Mouse (Mus musculus) hindbrain, embryonic 15.5 days (tissue): Measurements from ENCODE around the gene Cdhr2. TPM values are rescaled to one million over a fixed set of nuclear protein-coding genes. Genes with fewer than 3 reads are reported as not detected.

ENCODE experiments used
- ATAC-seq: fragments of 200-750 bp; cut with Nextera tagmentation; 2 replicates; pipeline ENCODE4 v1.8.0; 2017; ENCODE audit warnings: low read depth, moderate number of reproducible peaks, moderate TSS enrichment; ENCODE audit not compliant: low FRiP score
- H3K27ac ChIP-seq: fragments of 300-500 bp; sonication (generic); replicated peaks from 2 replicates; pipeline ENCODE4 v1.5.1; 2015; ENCODE audit warnings: mild to moderate bottlenecking, inconsistent platforms
- H3K27me3 ChIP-seq: fragments of 300-500 bp; sonication (generic); 2 replicates; pipeline ENCODE4 v1.6.1; 2015; ENCODE audit warnings: control low read depth, inconsistent platforms
- H3K36me3 ChIP-seq: fragments of 300-500 bp; sonication (generic); 2 replicates; pipeline ENCODE4 v1.6.1; 2015; ENCODE audit warnings: control low read depth, inconsistent platforms
- H3K4me1 ChIP-seq: fragments of 300-500 bp; sonication (generic); replicated peaks from 2 replicates; pipeline ENCODE4 v1.6.1; 2015; ENCODE audit warnings: control low read depth, inconsistent platforms
- H3K4me2 ChIP-seq: fragments of 300-500 bp; sonication (generic); 2 replicates; pipeline ENCODE4 v1.6.1; 2015; ENCODE audit warnings: moderate library complexity, mild to moderate bottlenecking, inconsistent platforms
- H3K4me3 ChIP-seq: fragments of 300-500 bp; sonication (generic); 2 replicates; pipeline ENCODE4 v1.5.1; 2015; ENCODE audit warnings: mild to moderate bottlenecking, inconsistent platforms
- H3K9ac ChIP-seq: fragments of 300-500 bp; sonication (generic); 2 replicates; pipeline ENCODE4 v1.6.1; 2015; ENCODE audit warnings: inconsistent platforms
- H3K9me3 ChIP-seq: fragments of 300-500 bp; sonication (generic); 2 replicates; pipeline ENCODE4 v1.6.1; 2016; ENCODE audit warnings: control low read depth, inconsistent platforms
- WGBS: fragments of 180-500 bp; shearing (Covaris S2); methylation state at CpG from one replicate; pipeline ENCODE4 v1.1.7; 2015; 5-methylcytosine and 5-hydroxymethylcytosine counted together
- polyA plus RNA-seq: library from polyadenylated mRNA; unstranded; fragments of >200 nt; fragmentation: Nextera tagmentation; extraction: Ambion mirVana; gene quantifications from 2 replicates; pipeline ENCODE4 v1.2.1, GENCODE M21; 2015

Gene Cdhr2
- polyA plus RNA-seq, 1 experiment from 2014 or later: 0.26 TPM

DNA sequence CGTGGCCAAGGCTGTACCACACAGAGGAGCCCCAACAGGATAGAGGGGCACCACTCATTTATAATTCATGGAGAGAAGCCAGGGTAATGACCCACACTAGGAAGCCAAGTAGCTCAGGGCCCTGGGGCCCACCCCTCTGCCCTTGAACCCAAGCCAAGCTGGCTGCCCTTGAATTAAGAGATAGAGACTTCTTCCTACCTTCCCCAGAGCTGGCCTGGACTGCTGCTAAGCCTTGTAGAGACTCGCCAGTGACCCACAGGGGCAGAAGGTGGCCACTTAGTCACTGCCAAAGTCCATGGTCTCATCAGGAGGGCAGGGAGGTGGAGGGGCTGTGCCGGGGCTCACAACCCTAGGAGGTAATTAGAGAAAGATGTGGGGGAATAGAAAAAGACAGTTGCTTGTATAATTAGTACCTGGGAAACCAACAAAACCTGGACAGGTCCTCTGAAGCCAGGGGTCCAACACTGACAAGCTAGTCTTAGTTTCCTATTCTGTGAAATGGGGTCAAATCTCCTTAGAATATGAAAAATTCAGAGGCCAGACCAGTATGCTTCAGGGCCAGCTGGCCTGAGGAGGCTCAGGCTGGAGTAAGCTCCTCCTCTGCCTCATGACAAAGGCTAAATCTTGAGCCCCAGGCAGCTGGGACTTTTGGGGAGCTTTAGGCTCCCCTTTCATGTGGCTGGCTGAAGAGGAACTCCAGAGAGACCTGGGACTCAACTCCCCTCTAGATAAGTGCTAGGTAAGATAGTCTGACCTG is 16.9 kb upstream of the Cdhr2 start:
- Histone ChIP-seq H3K4me1 (peaks cover 40% of the 10 kb centered on the region), H3K27ac (no peak overlapping the region), H3K9me3 (no peaks in the 10 kb centered on the region), H3K36me3 (peaks cover 48% of the 10 kb centered on the region), H3K27me3 (no peaks in the 10 kb centered on the region), H3K4me2 (peak overlapping the region; percentile 70), H3K9ac (no peak overlapping the region), H3K4me3 (peak overlapping the region; percentile 85; the same call in 1 of the 2 replicates)
- 61% methylated on average over 3 of the region's 3 CpGs for WGBS
- ATAC-seq: no peak

DNA sequence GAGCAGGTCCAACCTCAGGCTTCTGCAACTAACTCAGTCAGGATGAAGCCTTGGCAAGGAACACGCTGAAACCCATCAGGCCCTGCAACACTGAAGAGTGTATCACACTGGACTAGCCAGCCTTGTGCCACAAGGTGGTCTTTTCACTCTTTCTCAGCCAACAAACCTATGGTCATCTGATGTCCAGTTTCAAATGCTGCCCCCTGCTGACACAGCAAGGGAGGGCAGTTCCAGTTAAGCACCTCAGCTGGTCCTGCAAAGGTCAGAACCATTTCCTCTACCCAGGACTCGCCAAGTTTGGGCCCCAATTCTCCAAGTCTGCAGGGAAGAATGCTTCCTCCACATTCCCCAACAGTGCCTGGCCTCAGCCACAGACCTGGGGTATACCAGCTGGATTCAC is 16.1 kb upstream of the Cdhr2 start:
- peak overlapping the region; percentile 85 for H3K4me3 ChIP-seq
- no peak overlapping the region for H3K27ac ChIP-seq
- peaks cover 41% of the 10 kb centered on the region for H3K4me1 ChIP-seq
- H3K9me3 ChIP-seq: no peaks in the 10 kb centered on the region
- peaks cover 42% of the 10 kb centered on the region for H3K36me3 ChIP-seq
- ATAC-seq: no peak
- H3K27me3 ChIP-seq: no peaks in the 10 kb centered on the region
- peak overlapping the region; percentile 70 for H3K4me2 ChIP-seq
- peak overlapping the region; percentile 97; the same call in 1 of the 2 replicates for H3K9ac ChIP-seq
- 32% methylated on average over 2 of the region's 2 CpGs for WGBS

DNA sequence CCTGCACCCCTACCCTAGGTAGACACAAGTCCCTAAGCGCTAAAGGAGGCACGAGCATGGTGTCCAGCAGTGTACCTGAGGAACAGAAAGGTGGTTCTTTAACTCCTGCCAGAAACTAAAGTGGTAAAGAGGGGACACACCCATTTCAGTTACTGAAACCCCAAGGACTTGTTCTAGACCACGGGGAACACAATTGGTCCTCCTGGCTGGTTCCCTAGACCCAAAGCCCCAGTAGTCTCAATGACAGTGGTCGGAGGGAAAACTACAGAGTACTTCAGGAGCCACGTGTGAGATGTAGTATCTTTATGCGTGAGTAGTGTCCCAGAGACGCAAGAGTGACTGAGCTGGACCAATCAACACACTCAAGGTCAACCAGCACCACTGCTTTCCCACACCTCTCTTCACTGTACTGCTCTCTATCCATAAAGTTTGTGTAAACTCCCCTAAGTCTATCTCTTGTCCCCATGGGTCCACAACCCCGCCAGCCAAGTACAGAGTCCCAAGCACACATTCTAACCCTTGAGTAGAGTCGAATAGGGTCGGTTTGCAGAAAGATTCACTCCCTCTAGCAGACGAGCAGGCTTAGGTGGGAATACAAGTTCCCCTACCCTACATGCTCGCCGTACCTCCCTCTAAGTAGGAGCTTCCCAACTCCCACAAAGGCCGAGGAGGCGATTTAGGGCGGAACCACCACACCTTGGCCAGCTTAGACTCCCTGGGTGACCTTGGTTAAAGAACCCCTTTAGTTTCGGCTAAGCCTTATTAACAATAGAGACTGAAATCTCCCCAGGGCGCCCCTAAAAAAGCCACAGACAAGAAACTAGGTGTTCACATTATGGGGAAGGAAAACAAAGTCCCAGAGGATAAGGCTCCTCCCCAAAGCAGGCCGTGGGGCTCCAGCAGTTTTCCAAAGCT is 14.9 kb upstream of the Cdhr2 start:
- no peaks in the 10 kb centered on the region for H3K9me3 ChIP-seq
- H3K4me3 ChIP-seq: peak overlapping the region; percentile 85
- ATAC-seq: no peak
- H3K9ac ChIP-seq: peak overlapping the region; percentile 97
- H3K36me3 ChIP-seq: peaks cover 30% of the 10 kb centered on the region
- peaks cover 53% of the 10 kb centered on the region for H3K4me1 ChIP-seq
- peak overlapping the region; percentile 70 for H3K4me2 ChIP-seq
- WGBS: 8% methylated on average over 19 of the region's 19 CpGs
- H3K27me3 ChIP-seq: no peaks in the 10 kb centered on the region
- peak overlapping the region; percentile 99 for H3K27ac ChIP-seq

DNA sequence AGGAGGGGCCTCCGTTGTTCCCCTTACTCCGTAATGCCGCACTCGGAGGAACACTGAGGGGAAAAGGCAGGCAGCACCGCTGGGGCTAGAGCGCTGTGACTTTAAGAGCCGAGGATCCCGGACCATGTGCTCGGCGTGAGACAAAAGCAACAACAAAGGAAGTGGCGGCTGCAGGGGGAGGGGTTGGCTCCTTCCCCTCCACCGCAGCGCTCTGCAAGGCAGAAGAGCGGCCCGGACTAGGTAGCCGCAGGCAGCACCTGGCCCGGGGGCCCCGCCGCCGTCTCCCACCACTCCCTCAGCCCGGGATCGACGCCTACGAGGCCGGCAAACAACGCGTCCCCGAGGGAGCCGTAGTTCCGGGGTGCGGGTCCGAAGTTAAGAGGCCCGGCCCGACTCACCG is 14.2 kb upstream of the Cdhr2 start:
- H3K27me3 ChIP-seq: no peaks in the 10 kb centered on the region
- peak overlapping the region; percentile 70 for H3K4me2 ChIP-seq
- H3K9ac ChIP-seq: peak overlapping the region; percentile 97
- peak overlapping the region; percentile 99 for H3K27ac ChIP-seq
- ATAC-seq: peak; percentile 50
- H3K9me3 ChIP-seq: no peaks in the 10 kb centered on the region
- under 1% methylated on average over 35 of the region's 35 CpGs for WGBS
- H3K4me1 ChIP-seq: peaks cover 60% of the 10 kb centered on the region
- peaks cover 23% of the 10 kb centered on the region for H3K36me3 ChIP-seq
- H3K4me3 ChIP-seq: peak overlapping the region; percentile 85

DNA sequence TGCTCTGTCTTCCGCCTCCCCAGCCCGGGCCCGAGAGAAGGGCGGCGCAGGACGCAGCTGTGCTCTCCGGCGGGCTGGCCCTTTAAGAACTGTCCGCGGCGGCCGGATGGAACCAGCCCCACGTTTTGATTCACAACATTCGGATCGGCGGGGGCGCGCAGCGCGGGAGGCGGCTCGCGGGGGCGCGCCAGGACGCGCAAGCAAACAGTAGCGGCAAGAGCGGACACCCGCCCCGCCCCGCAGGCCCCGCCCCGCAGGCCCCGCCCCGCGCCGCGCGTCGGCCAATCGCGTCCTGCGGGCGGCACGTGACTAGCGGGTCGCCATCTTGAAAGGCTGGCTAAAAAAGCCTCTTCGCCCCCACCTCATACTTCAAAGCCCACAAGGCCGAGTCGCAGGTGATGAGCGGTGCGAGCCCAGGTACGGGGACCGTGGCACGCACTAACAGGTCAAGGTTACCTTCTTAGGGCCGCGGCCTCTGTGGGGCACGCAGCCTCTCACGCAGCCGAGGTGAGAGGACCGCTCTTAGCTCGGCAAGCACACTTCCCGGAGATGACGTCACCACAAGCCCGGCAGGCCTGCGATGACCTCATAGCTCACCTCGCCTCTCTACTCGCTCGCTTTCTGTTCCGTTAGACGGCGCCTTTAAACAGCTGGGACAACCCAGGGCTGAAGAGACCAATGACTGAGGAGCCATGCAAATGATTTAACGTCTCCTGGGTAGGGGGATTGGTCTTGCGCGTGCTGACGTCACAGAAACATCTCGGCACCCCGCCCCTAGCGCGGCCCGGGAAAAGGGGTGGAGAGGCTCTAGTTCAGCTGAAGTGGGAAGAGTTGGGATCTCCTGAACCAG is 13.5 kb upstream of the Cdhr2 start:
- Histone ChIP-seq H3K4me3 (peak overlapping the region; percentile 85), H3K36me3 (peaks cover 16% of the 10 kb centered on the region), H3K4me2 (peak overlapping the region; percentile 70), H3K27me3 (no peaks in the 10 kb centered on the region), H3K9me3 (no peaks in the 10 kb centered on the region), H3K4me1 (peaks cover 67% of the 10 kb centered on the region), H3K9ac (peak overlapping the region; percentile 97), H3K27ac (peak overlapping the region; percentile 99)
- WGBS: under 1% methylated on average over 79 of the region's 82 CpGs
- ATAC-seq: peak; percentile 90

DNA sequence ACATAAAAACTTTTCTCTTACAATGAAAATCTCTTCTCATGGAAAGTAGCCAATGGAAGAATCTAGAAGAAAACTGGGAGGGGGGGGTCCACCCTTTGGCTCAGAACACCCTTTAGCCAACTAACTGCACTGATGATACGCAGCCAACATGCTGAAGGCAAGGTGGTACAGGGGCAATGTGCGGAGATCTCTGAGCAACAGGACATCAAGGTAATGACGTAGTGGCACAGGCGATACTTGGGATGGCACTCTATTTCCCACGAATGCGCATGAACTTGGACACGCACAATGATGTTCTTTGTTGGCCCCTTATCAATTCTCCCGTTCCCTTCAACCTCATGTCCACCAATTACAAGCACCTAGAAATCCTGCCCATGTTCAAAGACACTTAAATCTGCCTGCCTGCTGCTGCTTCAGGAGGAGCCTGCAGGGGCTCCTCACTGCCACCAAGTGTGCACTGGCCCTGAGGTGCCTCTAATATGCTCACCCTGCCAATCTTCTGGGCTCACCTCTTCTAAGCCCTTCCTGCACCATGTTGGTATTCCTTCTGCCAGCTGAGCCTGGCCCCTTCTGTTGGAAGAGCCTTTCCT is 11.0 kb upstream of the Cdhr2 start:
- no peak overlapping the region for H3K9ac ChIP-seq
- H3K27me3 ChIP-seq: no peaks in the 10 kb centered on the region
- ATAC-seq: no peak
- H3K4me3 ChIP-seq: no peak overlapping the region
- H3K9me3 ChIP-seq: no peaks in the 10 kb centered on the region
- H3K36me3 ChIP-seq: no peaks in the 10 kb centered on the region
- H3K4me2 ChIP-seq: no peak overlapping the region
- WGBS: 93% methylated on average over 8 of the region's 8 CpGs
- peaks cover 59% of the 10 kb centered on the region for H3K4me1 ChIP-seq
- no peak overlapping the region for H3K27ac ChIP-seq

DNA sequence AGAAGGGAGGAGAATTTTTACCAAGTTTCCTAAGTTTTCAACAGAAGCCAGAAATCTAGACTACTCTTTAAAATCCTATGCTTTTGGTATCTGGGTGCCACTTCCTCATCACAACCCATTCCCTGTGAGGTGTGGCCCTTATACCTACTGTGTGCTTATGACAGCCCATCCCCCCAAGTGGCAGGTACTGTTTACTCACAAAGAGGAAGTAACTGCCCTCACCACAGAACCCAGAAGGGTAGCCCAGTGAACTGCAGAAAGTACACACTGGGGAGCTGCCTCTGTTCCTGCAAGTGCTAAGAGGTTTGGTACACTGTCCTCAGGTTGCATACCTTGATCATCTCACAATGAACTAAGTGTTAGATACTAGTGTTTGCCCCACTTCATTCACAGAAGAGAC is 9.5 kb upstream of the Cdhr2 start:
- Histone ChIP-seq H3K36me3 (no peaks in the 10 kb centered on the region), H3K4me2 (peak overlapping the region; percentile 82; the same call in 1 of the 2 replicates), H3K27ac (no peak overlapping the region), H3K27me3 (no peaks in the 10 kb centered on the region), H3K9me3 (no peaks in the 10 kb centered on the region), H3K4me3 (no peak overlapping the region), H3K4me1 (peaks cover 46% of the 10 kb centered on the region), H3K9ac (peak overlapping the region; percentile 98; the same call in 1 of the 2 replicates)
- no peak for ATAC-seq

DNA sequence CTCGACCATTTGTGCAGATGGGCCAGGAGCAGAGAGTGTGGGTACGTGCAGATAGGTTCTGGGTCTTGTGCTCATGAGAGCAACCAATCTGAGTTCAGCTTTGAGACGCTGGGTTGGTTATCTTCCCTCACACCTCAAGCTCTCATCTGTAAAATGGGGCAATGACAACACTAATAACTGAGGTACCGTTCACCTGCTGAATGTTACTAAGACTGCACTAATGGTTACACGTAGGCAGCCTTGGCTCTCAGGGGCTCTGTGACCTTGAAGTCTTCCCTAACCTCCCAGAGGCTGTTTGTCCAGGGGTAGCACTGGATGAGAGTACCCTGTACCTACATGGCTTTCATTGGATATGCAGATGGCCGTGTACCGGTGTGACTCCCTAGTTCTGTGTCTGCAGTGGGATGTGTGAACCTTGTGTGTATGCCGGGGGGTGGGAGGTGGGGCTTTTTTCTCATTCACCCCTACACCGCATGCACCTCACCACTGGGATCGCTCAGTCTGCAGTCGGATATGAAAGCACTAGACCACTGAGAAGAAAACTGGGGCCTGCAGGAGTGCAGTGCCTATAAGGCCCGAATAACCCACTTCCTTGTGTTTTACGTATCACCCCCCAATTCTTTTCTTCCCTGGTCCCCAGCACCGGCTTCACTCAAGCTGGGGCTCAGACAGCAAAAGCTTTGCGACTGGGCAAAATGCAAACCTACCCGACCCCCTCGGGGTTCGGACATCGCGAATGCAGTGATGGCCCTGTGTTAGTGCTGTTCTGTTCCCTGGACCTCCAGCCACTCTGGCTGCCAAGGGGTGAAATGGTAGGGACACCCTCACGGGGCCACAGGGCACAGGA is 8.3 kb upstream of the Cdhr2 start:
- Histone ChIP-seq H3K9ac (peak overlapping the region; percentile 98), H3K4me2 (peak overlapping the region; percentile 82), H3K4me1 (peaks cover 46% of the 10 kb centered on the region), H3K36me3 (no peaks in the 10 kb centered on the region), H3K9me3 (no peaks in the 10 kb centered on the region), H3K4me3 (peak overlapping the region; percentile 96), H3K27ac (peak overlapping the region; percentile 93), H3K27me3 (no peaks in the 10 kb centered on the region)
- ATAC-seq: no peak
- 13% methylated on average over 21 of the region's 21 CpGs for WGBS

DNA sequence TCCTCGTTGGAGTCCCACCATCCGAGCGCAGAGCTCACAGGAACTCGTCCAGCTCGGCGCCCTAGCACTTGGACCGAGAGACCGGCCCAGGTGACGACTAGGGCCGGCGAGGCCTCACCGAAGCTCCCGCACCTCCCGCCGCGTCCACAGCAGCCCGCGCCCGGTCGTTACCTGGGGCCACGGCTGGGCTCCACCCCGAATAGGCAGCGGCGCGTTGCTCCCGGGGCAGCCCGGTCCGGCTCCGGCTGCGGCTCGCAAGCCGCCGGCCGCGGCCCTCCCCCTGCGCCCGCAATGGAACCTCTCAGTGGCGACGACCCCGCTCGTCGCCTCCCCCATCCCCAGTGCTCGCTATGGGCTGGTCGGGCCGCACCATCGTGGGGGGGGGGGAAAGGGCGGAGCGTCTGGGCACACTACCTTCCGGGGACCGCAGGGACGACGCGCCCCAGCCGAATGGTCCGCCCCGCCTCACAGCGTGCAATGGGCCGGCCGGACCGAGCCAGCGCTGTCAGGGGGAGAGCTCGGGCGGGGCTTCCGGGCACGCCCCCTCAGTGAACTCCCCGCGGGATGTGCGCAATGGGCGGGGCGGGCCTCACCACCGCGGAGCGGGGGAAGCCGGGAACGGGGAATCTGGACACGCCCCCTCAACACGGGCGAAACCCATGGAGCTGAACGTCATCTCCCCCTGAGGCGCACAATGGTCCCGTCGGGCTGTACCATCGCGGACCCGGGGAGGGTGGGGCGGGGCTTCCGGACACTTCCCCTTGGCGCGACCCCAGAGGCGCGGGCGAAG is 7.5 kb upstream of the Cdhr2 start, which contains the start of gene Rnf44:
Gene Rnf44, minus strand, starts transcription at position 350 of the 790 bp plus-strand sequence.
- H3K27ac ChIP-seq: peak within 1 kb of the TSS; percentile 93
- H3K36me3 ChIP-seq: no peaks in the 10 kb centered on the region
- WGBS: under 1% methylated on average over 81 of the region's 92 CpGs
- H3K27me3 ChIP-seq: no peaks in the 10 kb centered on the region
- ATAC-seq: peak; percentile 96
- no peaks in the 10 kb centered on the region for H3K9me3 ChIP-seq
- peak within 1 kb of the TSS; percentile 82 for H3K4me2 ChIP-seq
- H3K9ac ChIP-seq: peak within 1 kb of the TSS; percentile 98
- H3K4me3 ChIP-seq: peak within 1 kb of the TSS; percentile 96
- peaks cover 39% of the 10 kb centered on the region for H3K4me1 ChIP-seq
